Mouse (Mus musculus): Measurements from ENCODE around the gene Adgrf3. TPM values are rescaled to one million over a fixed set of nuclear protein-coding genes. Genes with fewer than 3 reads are reported as not detected.

Adgrf3 gene
- polyA plus RNA-seq, 1 experiment = not detected

DNA sequence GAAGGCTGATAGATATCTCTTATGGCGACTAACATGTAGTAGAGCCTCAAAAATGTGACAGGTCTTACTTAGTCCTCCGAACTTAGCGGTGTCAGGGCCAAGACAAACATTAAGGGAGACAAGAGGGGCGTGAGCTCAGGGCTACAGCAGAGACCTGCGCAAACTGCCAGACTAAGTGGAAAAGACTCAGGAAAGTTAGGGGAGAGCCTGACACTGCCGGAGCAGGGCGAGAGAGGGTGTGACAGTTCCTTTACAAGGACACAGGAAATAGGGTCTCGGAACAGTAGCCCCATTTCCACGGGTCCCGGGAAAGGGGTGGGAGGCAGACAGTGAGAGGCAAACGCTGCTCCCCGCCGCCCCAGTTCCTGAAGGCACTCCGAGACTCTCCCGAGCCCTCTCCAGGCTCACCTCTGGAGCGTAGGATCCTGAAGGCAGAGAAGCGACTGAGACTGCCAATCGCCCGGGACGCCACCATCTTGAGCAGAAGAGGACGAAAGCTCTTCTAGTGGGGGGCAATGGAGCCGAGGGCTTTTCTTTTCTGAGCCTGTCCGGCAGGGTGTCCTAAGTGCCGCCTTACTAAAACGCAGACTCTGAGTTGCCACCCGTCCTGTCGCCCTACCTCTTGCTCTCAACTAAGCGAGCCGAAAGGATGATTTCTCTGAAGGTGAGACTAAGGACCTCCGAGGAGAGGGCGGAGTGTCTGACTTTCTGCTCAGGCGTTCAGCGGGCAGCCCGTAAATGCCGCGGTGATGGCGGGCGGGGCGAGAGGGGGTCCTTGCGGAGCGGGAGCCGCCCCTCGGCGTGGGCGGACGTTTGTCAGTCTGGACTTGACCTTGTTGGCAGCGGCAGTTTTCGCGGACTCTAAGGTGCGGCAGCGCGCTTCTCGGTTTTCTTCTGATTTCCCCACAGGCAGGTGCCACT, 50.8 kb downstream of the Adgrf3 start, which contains the start of the genes Hadha and Hadhb:
Gene Hadha (minus strand): TSS at position 689 of the 921 bp plus-strand sequence.
Gene Hadhb (plus strand): TSS at position 775 of the 921 bp plus-strand sequence.
- TF ChIP-seq CTCF (IDR thresholded peaks at IDR 0.05; ENCODE audit: borderline replicate concordance, insufficient read depth, low read depth, low read length) = no peak
- TF ChIP-seq POLR2A (IDR thresholded peaks at IDR 0.05; ENCODE audit: borderline replicate concordance, insufficient read depth, low read length) = peak; percentile 73
- H3K4me1 ChIP-seq (ENCODE audit: control insufficient read depth, insufficient read depth, low read length) = no peaks in the 10 kb centered on the region; the same call in 1 of the 2 replicates
- H3K27ac ChIP-seq (ENCODE audit: insufficient read depth, low read length) = peak within 1 kb of the TSS; percentile 99
- H3K4me3 ChIP-seq (replicated peaks; ENCODE audit: insufficient read depth, low read depth, low read length) = peak within 1 kb of the TSS; percentile 86
- WGBS = under 1% methylated on average over 53 of the region's 53 CpGs
- DNase-seq = peak; percentile 92 to 97
- H3K27me3 ChIP-seq (ENCODE audit: control insufficient read depth, insufficient read depth, low read length) = no peaks in the 10 kb centered on the region

DNA sequence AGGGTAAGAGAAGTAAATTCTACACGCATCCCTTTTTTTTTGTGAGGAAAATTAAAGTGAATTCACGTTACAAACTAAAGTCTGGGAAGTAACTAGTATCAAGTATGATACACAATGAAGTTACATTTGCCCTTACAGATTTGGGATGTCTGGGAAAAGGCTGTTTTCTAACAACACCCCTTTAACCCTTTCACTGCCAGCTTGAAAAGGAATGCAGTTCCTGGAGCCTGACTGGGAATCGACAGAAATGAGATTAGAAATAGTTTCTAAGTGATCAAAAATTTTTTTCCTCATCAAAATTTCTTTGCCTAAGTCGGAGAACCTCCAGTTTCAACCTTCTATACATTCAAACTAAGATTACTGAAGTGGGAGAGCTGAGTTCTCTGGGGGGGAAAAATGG, 51.5 kb downstream of the Adgrf3 start:
- H3K4me1 ChIP-seq (ENCODE audit: control insufficient read depth, insufficient read depth, low read length) = no peaks in the 10 kb centered on the region; the same call in 1 of the 2 replicates
- no peak overlapping the region for H3K27ac ChIP-seq (ENCODE audit: insufficient read depth, low read length)
- DNase-seq = peak in 1 of 2 experiments; percentile 17
- WGBS = 15% methylated on average over 4 of the region's 4 CpGs
- no peaks in the 10 kb centered on the region for H3K27me3 ChIP-seq (ENCODE audit: control insufficient read depth, insufficient read depth, low read length)
- no peak for TF ChIP-seq POLR2A (IDR thresholded peaks at IDR 0.05; ENCODE audit: borderline replicate concordance, insufficient read depth, low read length)
- no peak for TF ChIP-seq CTCF (IDR thresholded peaks at IDR 0.05; ENCODE audit: borderline replicate concordance, insufficient read depth, low read depth, low read length)
- peak overlapping the region; percentile 86 for H3K4me3 ChIP-seq (replicated peaks; ENCODE audit: insufficient read depth, low read depth, low read length)

DNA sequence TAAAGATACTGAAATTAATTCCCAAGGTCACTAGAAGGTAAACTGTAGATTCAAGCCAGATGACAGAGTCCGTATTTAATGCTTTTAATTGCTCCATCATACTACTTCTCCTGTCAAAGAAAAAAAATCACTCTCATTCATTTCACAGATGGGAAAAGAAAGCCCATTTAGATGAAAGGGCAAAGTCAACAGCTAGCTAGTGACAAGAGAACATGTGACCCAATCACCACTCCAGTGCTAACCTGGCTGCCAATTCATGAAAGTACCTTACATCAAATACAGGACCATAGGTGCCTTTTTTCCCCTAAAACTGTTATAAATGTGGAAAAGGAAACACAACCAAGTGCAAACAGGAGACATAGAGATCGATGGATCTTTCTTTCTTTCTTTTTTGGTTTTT, 52.3 kb downstream of the Adgrf3 start:
- no peaks in the 10 kb centered on the region for H3K27me3 ChIP-seq (ENCODE audit: control insufficient read depth, insufficient read depth, low read length)
- DNase-seq = no peak
- no peaks in the 10 kb centered on the region; the same call in 1 of the 2 replicates for H3K4me1 ChIP-seq (ENCODE audit: control insufficient read depth, insufficient read depth, low read length)
- 88% methylated on average over 2 of the region's 2 CpGs for WGBS
- TF ChIP-seq POLR2A (IDR thresholded peaks at IDR 0.05; ENCODE audit: borderline replicate concordance, insufficient read depth, low read length) (no peak), CTCF (IDR thresholded peaks at IDR 0.05; ENCODE audit: borderline replicate concordance, insufficient read depth, low read depth, low read length) (no peak)
- no peak overlapping the region for H3K4me3 ChIP-seq (replicated peaks; ENCODE audit: insufficient read depth, low read depth, low read length)
- no peak overlapping the region for H3K27ac ChIP-seq (ENCODE audit: insufficient read depth, low read length)

DNA sequence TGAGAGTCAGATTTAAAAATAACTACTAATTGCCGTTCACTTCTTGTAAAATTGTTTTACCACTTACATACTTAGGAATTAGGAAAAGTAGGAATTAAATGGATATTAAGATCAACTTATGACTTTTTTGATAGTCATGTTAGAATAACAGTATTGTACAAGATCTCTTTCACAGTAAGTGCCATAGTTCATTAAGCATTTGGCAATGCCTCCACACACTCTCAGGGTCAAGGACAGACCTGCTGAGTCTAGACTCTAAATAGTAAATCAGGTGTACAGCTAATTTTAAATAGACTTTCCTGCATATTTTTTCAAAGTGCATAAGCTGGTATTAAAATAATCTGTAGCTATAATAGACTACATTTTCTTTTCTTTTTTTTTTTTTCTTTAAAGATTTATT, 53.1 kb downstream of the Adgrf3 start:
- Histone ChIP-seq H3K4me3 (replicated peaks; ENCODE audit: insufficient read depth, low read depth, low read length) (no peak overlapping the region), H3K4me1 (ENCODE audit: control insufficient read depth, insufficient read depth, low read length) (no peaks in the 10 kb centered on the region; the same call in 1 of the 2 replicates), H3K27ac (ENCODE audit: insufficient read depth, low read length) (no peak overlapping the region), H3K27me3 (ENCODE audit: control insufficient read depth, insufficient read depth, low read length) (no peaks in the 10 kb centered on the region)
- WGBS = 71% methylated on average over 1 of the region's 1 CpGs
- TF ChIP-seq CTCF (IDR thresholded peaks at IDR 0.05; ENCODE audit: borderline replicate concordance, insufficient read depth, low read depth, low read length) (no peak), POLR2A (IDR thresholded peaks at IDR 0.05; ENCODE audit: borderline replicate concordance, insufficient read depth, low read length) (no peak)
- DNase-seq = no peak

DNA sequence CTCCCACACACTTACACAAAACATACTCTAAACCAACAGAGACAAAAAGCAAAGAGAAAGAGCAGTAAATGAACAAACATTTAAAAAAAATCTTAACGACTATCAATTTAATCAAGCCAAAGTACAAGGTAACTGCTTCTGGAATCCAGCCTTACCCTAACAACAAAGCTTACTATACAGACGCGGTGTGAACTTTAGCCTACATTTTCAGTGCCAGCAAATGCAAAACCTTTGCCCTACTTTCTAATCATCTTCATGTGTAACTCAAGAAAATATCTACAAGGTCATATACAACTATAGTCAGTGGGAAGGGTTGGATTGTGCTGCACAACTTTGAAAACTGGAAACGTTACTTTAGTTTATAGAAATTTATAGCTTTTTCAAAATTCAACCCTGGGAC, 53.5 kb downstream of the Adgrf3 start:
- 53% methylated on average over 4 of the region's 4 CpGs for WGBS
- Histone ChIP-seq H3K27me3 (ENCODE audit: control insufficient read depth, insufficient read depth, low read length) (no peaks in the 10 kb centered on the region), H3K4me3 (replicated peaks; ENCODE audit: insufficient read depth, low read depth, low read length) (no peak overlapping the region), H3K4me1 (ENCODE audit: control insufficient read depth, insufficient read depth, low read length) (no peaks in the 10 kb centered on the region; the same call in 1 of the 2 replicates), H3K27ac (ENCODE audit: insufficient read depth, low read length) (no peak overlapping the region)
- no peak for TF ChIP-seq CTCF (IDR thresholded peaks at IDR 0.05; ENCODE audit: borderline replicate concordance, insufficient read depth, low read depth, low read length)
- TF ChIP-seq POLR2A (IDR thresholded peaks at IDR 0.05; ENCODE audit: borderline replicate concordance, insufficient read depth, low read length) = no peak
- no peak for DNase-seq

DNA sequence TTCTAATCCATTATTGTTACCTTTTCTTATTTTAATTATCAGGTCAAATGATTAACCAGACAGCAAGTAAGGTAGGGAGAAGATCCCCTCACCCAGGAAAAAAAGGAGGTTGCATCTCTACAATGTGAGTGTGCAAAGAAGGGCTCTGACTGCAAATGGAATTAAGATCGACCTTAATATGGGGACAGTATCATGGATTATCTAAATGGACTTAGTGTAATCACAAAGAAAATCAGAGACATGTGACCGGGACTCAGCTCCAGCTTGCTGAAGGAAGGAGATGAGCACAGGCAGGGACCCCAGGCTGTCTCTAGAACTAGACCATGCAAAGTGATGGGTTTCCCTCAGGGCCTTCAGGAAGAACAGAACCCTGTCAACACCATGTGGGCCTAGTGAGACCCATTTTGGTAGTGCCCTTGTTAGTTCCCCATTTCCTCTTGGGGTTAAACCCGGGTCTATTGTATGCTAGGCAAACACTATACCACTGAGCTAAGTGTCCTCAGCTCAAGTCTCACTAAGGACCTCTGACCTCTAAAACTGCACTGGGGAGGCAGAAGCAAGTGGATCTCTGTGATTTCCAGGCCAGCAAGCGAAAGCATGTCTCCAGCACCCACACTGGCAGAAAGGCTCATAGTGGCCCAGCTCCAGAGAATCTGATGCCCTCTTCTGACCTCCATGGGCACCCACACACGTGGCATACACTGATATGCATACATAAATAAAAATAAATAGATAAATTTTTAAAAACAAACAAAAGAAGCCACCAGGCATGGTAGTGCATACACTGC, 57.2 kb downstream of the Adgrf3 start:
- DNase-seq = no peak
- H3K4me1 ChIP-seq (ENCODE audit: control insufficient read depth, insufficient read depth, low read length) = no peaks in the 10 kb centered on the region
- WGBS = 86% methylated on average over 5 of the region's 5 CpGs

DNA sequence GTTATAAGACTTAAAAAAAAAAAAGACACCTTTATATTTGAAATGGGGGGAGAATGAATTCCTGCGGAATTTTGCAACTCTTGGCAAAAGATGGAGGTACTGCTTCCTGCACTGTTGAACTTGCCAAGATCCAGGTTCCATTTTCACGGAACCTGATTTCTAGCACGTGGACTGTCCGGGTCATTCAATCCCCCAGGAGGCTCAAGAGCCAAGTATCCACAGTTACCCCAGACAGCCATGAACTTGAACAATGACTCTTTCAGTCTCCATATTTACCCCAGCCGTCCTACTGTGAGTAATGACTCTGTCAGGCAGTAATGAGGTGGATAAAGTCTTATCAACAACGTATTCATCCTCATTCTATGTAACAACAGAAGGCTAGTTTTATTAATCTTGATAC, 59.0 kb downstream of the Adgrf3 start:
- 44% methylated on average over 6 of the region's 6 CpGs for WGBS
- TF ChIP-seq POLR2A (IDR thresholded peaks at IDR 0.05; ENCODE audit: borderline replicate concordance, insufficient read depth, low read length) = no peak
- TF ChIP-seq CTCF (IDR thresholded peaks at IDR 0.05; ENCODE audit: borderline replicate concordance, insufficient read depth, low read depth, low read length) = no peak
- Histone ChIP-seq H3K27me3 (ENCODE audit: control insufficient read depth, insufficient read depth, low read length) (no peaks in the 10 kb centered on the region), H3K27ac (ENCODE audit: insufficient read depth, low read length) (no peak overlapping the region), H3K4me1 (ENCODE audit: control insufficient read depth, insufficient read depth, low read length) (no peaks in the 10 kb centered on the region), H3K4me3 (replicated peaks; ENCODE audit: insufficient read depth, low read depth, low read length) (no peak overlapping the region)
- DNase-seq = no peak

More for the DNA sequence above, 57.2 kb downstream of the Adgrf3 start:
- Histone ChIP-seq H3K4me3 (replicated peaks; ENCODE audit: insufficient read depth, low read depth, low read length) (no peak overlapping the region), H3K27ac (ENCODE audit: insufficient read depth, low read length) (no peak overlapping the region), H3K27me3 (ENCODE audit: control insufficient read depth, insufficient read depth, low read length) (no peaks in the 10 kb centered on the region)
- no peak for TF ChIP-seq CTCF (IDR thresholded peaks at IDR 0.05; ENCODE audit: borderline replicate concordance, insufficient read depth, low read depth, low read length)
- TF ChIP-seq POLR2A (IDR thresholded peaks at IDR 0.05; ENCODE audit: borderline replicate concordance, insufficient read depth, low read length) = no peak

Other genes with a start within 250 kb of the Adgrf3 start
- gene Il6, start 192.6 kb downstream of the Adgrf3 start, polyA plus RNA-seq (2012; rRNA removed) = not detected in 2 replicates
- gene Tyms, start 132.1 kb downstream of the Adgrf3 start, polyA plus RNA-seq (2012; rRNA removed) = 3.5 and 4.5 TPM in 2 replicates
- 23.7 and 25.6 TPM in 2 replicates for gene Garem2, start 100.6 kb downstream of the Adgrf3 start, polyA plus RNA-seq (2012; rRNA removed)
- 7.0 and 7.6 TPM in 2 replicates for gene 3110082J24Rik, start 99.6 kb downstream of the Adgrf3 start, polyA plus RNA-seq (2012; rRNA removed)
- gene Hadha, start 50.6 kb downstream of the Adgrf3 start, polyA plus RNA-seq (2012; rRNA removed) = 88.2 and 89.6 TPM in 2 replicates
- 129 and 148 TPM in 2 replicates for gene Hadhb, start 50.5 kb downstream of the Adgrf3 start, polyA plus RNA-seq (2012; rRNA removed)
- 33.9 and 38.0 TPM in 2 replicates for gene Selenoi, start 26.9 kb upstream of the Adgrf3 start, polyA plus RNA-seq (2012; rRNA removed)
- 2.4 and 2.5 TPM in 2 replicates for gene Drc1, start 75.7 kb upstream of the Adgrf3 start, polyA plus RNA-seq (2012; rRNA removed)